Mouse (Mus musculus): ENCODE data around the gene Gnai2.

GRCm38 (mm10) chr9:107646975-107647374 is 11.8 kb upstream of the Gnai2 start:
- TF ChIP-seq POLR2A (IDR thresholded peaks at IDR 0.05; ENCODE audit: borderline replicate concordance, low read depth, low read length) (no peak), CTCF (IDR thresholded peaks at IDR 0.05; ENCODE audit: low read depth, low read length) (no peak)
